Mouse (Mus musculus): ENCODE measurements around the gene Aptx. TPM values are rescaled to one million over a fixed set of nuclear protein-coding genes. Genes with fewer than 3 reads are reported as not detected.

Gene Aptx
- total and polyA plus RNA-seq, 2 experiments, result 3.4 to 7.2 TPM

DNA sequence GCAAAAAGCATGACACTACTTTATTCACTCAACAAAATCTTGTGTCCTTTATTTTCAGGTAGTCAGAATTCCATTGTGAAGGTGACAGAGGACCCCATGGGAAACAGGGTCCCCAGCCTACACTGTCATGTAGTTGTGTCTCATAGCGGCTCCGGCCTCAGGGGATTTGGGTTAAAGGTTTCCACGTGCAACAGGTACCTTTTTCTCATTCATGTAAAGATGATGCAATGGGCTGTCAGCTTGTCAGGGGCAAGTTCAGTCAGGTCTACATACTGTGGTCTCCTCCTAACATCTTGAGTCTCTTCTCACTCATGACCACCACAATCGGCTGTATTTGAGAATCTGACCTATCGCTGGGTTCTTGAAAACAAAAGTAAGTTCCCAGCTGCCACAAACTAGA is 20.6 kb downstream of the Aptx start:
- H3K27ac ChIP-seq (replicated peaks; ENCODE audit: insufficient read depth, low read depth, low read length), result no peak overlapping the region
- no peaks in the 10 kb centered on the region for H3K79me2 ChIP-seq (ENCODE audit: control insufficient read depth, insufficient read depth, low read length)
- peaks cover 5% of the 10 kb centered on the region; the same call in 1 of the 2 replicates for H3K36me3 ChIP-seq (ENCODE audit: control insufficient read depth, insufficient read depth, low read length)
- no peak overlapping the region for H3K4me3 ChIP-seq (ENCODE audit: insufficient read depth, low read depth, low read length)
- no peak overlapping the region for H3K9ac ChIP-seq (ENCODE audit: low read depth, low read length)
- no peak for DNase-seq (ENCODE audit: extremely low read depth, low read depth, low spot score)
- 75% methylated on average over 5 of the region's 5 CpGs for WGBS
- H3K27me3 ChIP-seq (ENCODE audit: control insufficient read depth, insufficient read depth, low read length), result no peaks in the 10 kb centered on the region
- H3K4me1 ChIP-seq (ENCODE audit: control insufficient read depth, insufficient read depth, low read length), result no peaks in the 10 kb centered on the region
- no peak for TF ChIP-seq CTCF (IDR thresholded peaks at IDR 0.05; ENCODE audit: low read depth, low read length)
- TF ChIP-seq POLR2A (IDR thresholded peaks at IDR 0.05; ENCODE audit: extremely low read depth, insufficient read depth, low read length), result no peak

GRCm38 (mm10) chr4:40681908-40682307 is 21.1 kb downstream of the Aptx start:
- no peaks in the 10 kb centered on the region for H3K79me2 ChIP-seq (ENCODE audit: control insufficient read depth, insufficient read depth, low read length)
- DNase-seq (ENCODE audit: extremely low read depth, low read depth, low spot score), result peak; percentile 37
- no peaks in the 10 kb centered on the region for H3K27me3 ChIP-seq (ENCODE audit: control insufficient read depth, insufficient read depth, low read length)
- H3K9ac ChIP-seq (ENCODE audit: low read depth, low read length), result no peak overlapping the region
- peaks cover 4% of the 10 kb centered on the region; the same call in 1 of the 2 replicates for H3K36me3 ChIP-seq (ENCODE audit: control insufficient read depth, insufficient read depth, low read length)
- H3K4me3 ChIP-seq (ENCODE audit: insufficient read depth, low read depth, low read length), result no peak overlapping the region
- no peak overlapping the region for H3K27ac ChIP-seq (replicated peaks; ENCODE audit: insufficient read depth, low read depth, low read length)
- H3K4me1 ChIP-seq (ENCODE audit: control insufficient read depth, insufficient read depth, low read length), result no peaks in the 10 kb centered on the region
- 0 out of 2 replicates have a peak, but pooled peaks have one; percentile 19 for TF ChIP-seq CTCF (IDR thresholded peaks at IDR 0.05; ENCODE audit: low read depth, low read length)
- no peak for TF ChIP-seq POLR2A (IDR thresholded peaks at IDR 0.05; ENCODE audit: extremely low read depth, insufficient read depth, low read length)
- 10% methylated on average over 3 of the region's 3 CpGs for WGBS

DNA sequence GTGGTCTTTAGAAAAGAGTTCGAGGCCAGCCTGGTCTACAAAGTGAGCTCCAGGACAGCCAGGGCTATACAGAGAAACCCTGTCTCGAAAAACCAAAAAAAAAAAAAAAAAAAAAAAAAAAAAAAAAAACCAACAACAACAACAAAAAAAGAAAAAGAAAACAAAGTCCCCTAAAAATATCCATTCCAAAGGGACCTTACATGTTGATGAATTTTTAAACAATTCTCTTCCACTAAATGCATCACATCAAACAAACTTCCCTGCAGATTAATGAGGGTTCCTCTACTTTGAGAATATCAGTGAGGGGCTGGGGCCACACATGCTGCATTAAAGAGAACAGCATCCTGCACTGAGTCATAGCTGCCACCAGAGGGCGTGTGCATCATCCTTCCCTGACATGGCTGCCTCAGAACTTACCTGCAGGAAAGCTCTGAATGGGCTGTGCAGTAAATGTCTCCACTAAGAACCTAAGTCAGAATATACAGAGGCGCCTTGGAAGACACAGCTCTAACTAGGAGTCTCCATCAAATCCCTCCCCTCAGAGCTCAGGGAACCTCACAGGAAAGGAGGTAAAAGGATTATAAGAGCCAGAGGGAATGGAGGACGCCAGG is 22.6 kb downstream of the Aptx start:
- Histone ChIP-seq H3K9ac (ENCODE audit: low read depth, low read length) (no peak overlapping the region), H3K27ac (replicated peaks; ENCODE audit: insufficient read depth, low read depth, low read length) (no peak overlapping the region), H3K4me1 (ENCODE audit: control insufficient read depth, insufficient read depth, low read length) (peaks cover 2% of the 10 kb centered on the region; the same call in 1 of the 2 replicates), H3K27me3 (ENCODE audit: control insufficient read depth, insufficient read depth, low read length) (no peaks in the 10 kb centered on the region), H3K79me2 (ENCODE audit: control insufficient read depth, insufficient read depth, low read length) (no peaks in the 10 kb centered on the region), H3K4me3 (ENCODE audit: insufficient read depth, low read depth, low read length) (no peak overlapping the region), H3K36me3 (ENCODE audit: control insufficient read depth, insufficient read depth, low read length) (no peaks in the 10 kb centered on the region)
- whole genome bisulfite sequencing, result 53% methylated on average over 5 of the region's 5 CpGs
- DNase-seq (ENCODE audit: extremely low read depth, low read depth, low spot score), result peak; percentile 48
- TF ChIP-seq CTCF (IDR thresholded peaks at IDR 0.05; ENCODE audit: low read depth, low read length), result peak; percentile 90
- TF ChIP-seq POLR2A (IDR thresholded peaks at IDR 0.05; ENCODE audit: extremely low read depth, insufficient read depth, low read length), result no peak

DNA sequence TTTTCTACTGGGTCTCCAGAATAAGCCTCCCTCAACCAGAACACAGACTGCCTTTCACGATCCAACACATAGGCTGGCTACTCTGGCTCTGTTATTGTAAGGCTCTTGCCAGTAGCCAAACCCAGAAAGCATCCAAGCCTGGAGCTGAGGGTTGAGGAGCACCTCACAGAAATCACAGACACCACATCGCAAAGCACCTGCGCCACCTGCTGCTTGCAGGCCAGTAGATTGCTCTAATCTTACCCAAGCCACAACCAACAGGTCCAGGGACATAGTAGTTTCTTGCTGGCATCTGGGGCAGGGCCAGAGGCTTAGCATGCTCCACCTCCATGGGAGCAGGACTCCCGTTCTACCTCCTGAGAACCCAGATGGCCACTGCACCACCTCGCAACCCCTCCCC is 25.9 kb downstream of the Aptx start:
- Histone ChIP-seq H3K27ac (replicated peaks; ENCODE audit: insufficient read depth, low read depth, low read length) (no peak overlapping the region), H3K79me2 (ENCODE audit: control insufficient read depth, insufficient read depth, low read length) (no peaks in the 10 kb centered on the region), H3K4me3 (ENCODE audit: insufficient read depth, low read depth, low read length) (no peak overlapping the region), H3K4me1 (ENCODE audit: control insufficient read depth, insufficient read depth, low read length) (peaks cover 2% of the 10 kb centered on the region; the same call in 1 of the 2 replicates), H3K9ac (ENCODE audit: low read depth, low read length) (no peak overlapping the region), H3K36me3 (ENCODE audit: control insufficient read depth, insufficient read depth, low read length) (no peaks in the 10 kb centered on the region), H3K27me3 (ENCODE audit: control insufficient read depth, insufficient read depth, low read length) (no peaks in the 10 kb centered on the region)
- peak; percentile 57 for DNase-seq (ENCODE audit: extremely low read depth, low read depth, low spot score)
- peak; percentile 86 for TF ChIP-seq CTCF (IDR thresholded peaks at IDR 0.05; ENCODE audit: low read depth, low read length)
- no peak for TF ChIP-seq POLR2A (IDR thresholded peaks at IDR 0.05; ENCODE audit: extremely low read depth, insufficient read depth, low read length)
- WGBS, result 21% methylated on average over 5 of the region's 5 CpGs

GRCm38 (mm10) chr4:40676338-40676737 is 26.7 kb downstream of the Aptx start:
- DNase-seq (ENCODE audit: extremely low read depth, low read depth, low spot score), result no peak
- no peak for TF ChIP-seq CTCF (IDR thresholded peaks at IDR 0.05; ENCODE audit: low read depth, low read length)
- TF ChIP-seq POLR2A (IDR thresholded peaks at IDR 0.05; ENCODE audit: extremely low read depth, insufficient read depth, low read length), result no peak
- no peak overlapping the region for H3K9ac ChIP-seq (ENCODE audit: low read depth, low read length)
- H3K79me2 ChIP-seq (ENCODE audit: control insufficient read depth, insufficient read depth, low read length), result no peaks in the 10 kb centered on the region
- peaks cover 2% of the 10 kb centered on the region; the same call in 1 of the 2 replicates for H3K4me1 ChIP-seq (ENCODE audit: control insufficient read depth, insufficient read depth, low read length)
- H3K27ac ChIP-seq (replicated peaks; ENCODE audit: insufficient read depth, low read depth, low read length), result no peak overlapping the region
- H3K36me3 ChIP-seq (ENCODE audit: control insufficient read depth, insufficient read depth, low read length), result no peaks in the 10 kb centered on the region
- H3K27me3 ChIP-seq (ENCODE audit: control insufficient read depth, insufficient read depth, low read length), result no peaks in the 10 kb centered on the region
- H3K4me3 ChIP-seq (ENCODE audit: insufficient read depth, low read depth, low read length), result no peak overlapping the region
- 16% methylated on average over 14 of the region's 14 CpGs for WGBS

- Histone ChIP-seq H3K9ac (ENCODE audit: low read depth, low read length) (no peak overlapping the region), H3K36me3 (ENCODE audit: control insufficient read depth, insufficient read depth, low read length) (no peaks in the 10 kb centered on the region), H3K27me3 (ENCODE audit: control insufficient read depth, insufficient read depth, low read length) (no peaks in the 10 kb centered on the region), H3K27ac (replicated peaks; ENCODE audit: insufficient read depth, low read depth, low read length) (no peak overlapping the region), H3K79me2 (ENCODE audit: control insufficient read depth, insufficient read depth, low read length) (no peaks in the 10 kb centered on the region), H3K4me3 (ENCODE audit: insufficient read depth, low read depth, low read length) (no peak overlapping the region), H3K4me1 (ENCODE audit: control insufficient read depth, insufficient read depth, low read length) (peaks cover 2% of the 10 kb centered on the region; the same call in 1 of the 2 replicates)
- DNase-seq (ENCODE audit: extremely low read depth, low read depth, low spot score), result no peak
- TF ChIP-seq POLR2A (IDR thresholded peaks at IDR 0.05; ENCODE audit: extremely low read depth, insufficient read depth, low read length) (no peak), CTCF (IDR thresholded peaks at IDR 0.05; ENCODE audit: low read depth, low read length) (no peak)
- WGBS, result 97% methylated on average over 5 of the region's 5 CpGs
These were observed 29.5 kb downstream of the Aptx start for GRCm38 (mm10) chr4:40673526-40673925.
